Mouse (Mus musculus) kidney, embryonic 14.5 days (tissue): ENCODE measurements around the gene Tdrd9. TPM values are rescaled to one million over a fixed set of nuclear protein-coding genes. Genes with fewer than 3 reads are reported as not detected.
A peak's percentile ranks its signal among the peaks of the same experiment; 100 is the strongest.
"Not testable (repeated sequence)": the region's sequence is repeated elsewhere in the genome, so short reads cannot be mapped to it uniquely, and the experiment has no call there.

Source experiments
- ATAC-seq: fragments of 200-750 bp; cut with Nextera tagmentation; 2 replicates; pipeline ENCODE4 v1.8.0; 2017; ENCODE audit warnings: moderate number of reproducible peaks, mild to moderate bottlenecking, moderate TSS enrichment, moderate library complexity; ENCODE audit not compliant: low FRiP score, low TSS enrichment
- H3K27ac ChIP-seq: fragments of 300-500 bp; sonication (generic); 2 replicates; pipeline ENCODE4 v1.5.1; 2014; ENCODE audit warnings: low read depth, mild to moderate bottlenecking, low read length, moderate library complexity, mixed read lengths
- H3K27me3 ChIP-seq: fragments of 300-500 bp; sonication (generic); 2 replicates; pipeline ENCODE4 v1.6.1; 2014; ENCODE audit warnings: mild to moderate bottlenecking, low read length; ENCODE audit not compliant: control insufficient read depth, insufficient read depth
- H3K36me3 ChIP-seq: fragments of 300-500 bp; sonication (generic); 2 replicates; pipeline ENCODE4 v1.6.1; 2014; ENCODE audit warnings: low read length, mixed read lengths; ENCODE audit not compliant: control insufficient read depth, insufficient read depth
- H3K4me1 ChIP-seq: fragments of 300-500 bp; sonication (generic); 2 replicates; pipeline ENCODE4 v1.6.1; 2014; ENCODE audit warnings: low read length, mixed read lengths; ENCODE audit not compliant: control insufficient read depth, insufficient read depth
- H3K4me2 ChIP-seq: fragments of 300-500 bp; sonication (generic); replicated peaks from 2 replicates; pipeline ENCODE4 v1.6.1; 2014; ENCODE audit warnings: low read depth, mild to moderate bottlenecking, low read length
- H3K4me3 ChIP-seq: fragments of 300-500 bp; sonication (generic); 2 replicates; pipeline ENCODE4 v1.5.1; 2014; ENCODE audit warnings: mild to moderate bottlenecking, low read length
- H3K9ac ChIP-seq: fragments of 300-500 bp; sonication (generic); 2 replicates; pipeline ENCODE4 v1.6.1; 2014; ENCODE audit warnings: low read depth, mild to moderate bottlenecking, low read length, moderate library complexity
- H3K9me3 ChIP-seq: fragments of 300-500 bp; sonication (generic); 2 replicates; pipeline ENCODE4 v1.6.1; 2016; ENCODE audit warnings: low read length; ENCODE audit not compliant: control insufficient read depth
- WGBS: fragments of 180-500 bp; shearing (Covaris S2); extraction: QIAGEN DNeasy Blood & Tissue Kit; methylation state at CpG from one replicate; pipeline ENCODE4 v1.1.7; 2014; 5-methylcytosine and 5-hydroxymethylcytosine counted together
- polyA plus RNA-seq: library from polyadenylated mRNA; unstranded; fragments of >200 nt; fragmentation: Nextera tagmentation; extraction: Ambion mirVana; gene quantifications from 2 replicates; pipeline ENCODE4 v1.2.1, GENCODE M21; 2014

Gene Tdrd9
- polyA plus RNA-seq, 1 experiment from 2014 or later: 0.65 TPM

GRCm38 (mm10) chr12:111936706-111937550, 34.4 kb upstream of the Tdrd9 start:
- Histone ChIP-seq H3K4me1 (peaks cover 47% of the 10 kb centered on the region), H3K27ac (peak overlapping the region; percentile 84), H3K4me3 (no peak overlapping the region), H3K27me3 (no peaks in the 10 kb centered on the region), H3K4me2 (peak overlapping the region; percentile 10; the same call in 1 of the 2 replicates), H3K9me3 (no peaks in the 10 kb centered on the region), H3K9ac (peak overlapping the region; percentile 31; the same call in 1 of the 2 replicates), H3K36me3 (no peaks in the 10 kb centered on the region)
- 36% methylated on average over 24 of the region's 24 CpGs for WGBS
- ATAC-seq: peak; percentile 60

GRCm38 (mm10) chr12:111938623-111939177, 32.7 kb upstream of the Tdrd9 start:
- 26% methylated on average over 1 of the region's 1 CpGs for WGBS
- Histone ChIP-seq H3K4me1 (peaks cover 44% of the 10 kb centered on the region), H3K4me2 (no peak overlapping the region), H3K9ac (no peak overlapping the region), H3K4me3 (no peak overlapping the region), H3K9me3 (no peaks in the 10 kb centered on the region), H3K27ac (peak overlapping the region; percentile 84; the same call in 1 of the 2 replicates), H3K27me3 (no peaks in the 10 kb centered on the region), H3K36me3 (no peaks in the 10 kb centered on the region)
- peak; percentile 57 for ATAC-seq

GRCm38 (mm10) chr12:111943421-111944064, 27.8 kb upstream of the Tdrd9 start:
- Histone ChIP-seq H3K4me3 (no peak overlapping the region), H3K4me1 (peaks cover 24% of the 10 kb centered on the region), H3K27me3 (no peaks in the 10 kb centered on the region), H3K9ac (peak overlapping the region; percentile 31; the same call in 1 of the 2 replicates), H3K4me2 (peak overlapping the region; percentile 19), H3K27ac (peak overlapping the region; percentile 55), H3K9me3 (no peaks in the 10 kb centered on the region), H3K36me3 (no peaks in the 10 kb centered on the region)
- WGBS: 77% methylated on average over 10 of the region's 10 CpGs
- no peak for ATAC-seq

GRCm38 (mm10) chr12:111944065-111944987, 27.0 kb upstream of the Tdrd9 start:
- Histone ChIP-seq H3K4me1 (peaks cover 20% of the 10 kb centered on the region), H3K27ac (peak overlapping the region; percentile 72; the same call in 1 of the 2 replicates)
- ATAC-seq: peak; percentile 61
- H3K27me3 ChIP-seq, H3K4me3 ChIP-seq, H3K9me3 ChIP-seq, H3K4me2 ChIP-seq, H3K9ac ChIP-seq, H3K36me3 ChIP-seq: not testable (repeated sequence)
- 58% methylated on average over 14 of the region's 20 CpGs for WGBS

- WGBS: 29% methylated on average over 8 of the region's 8 CpGs
- peak overlapping the region; percentile 92 for H3K27ac ChIP-seq
- H3K4me3 ChIP-seq: no peak overlapping the region
- peak; percentile 25 for ATAC-seq
- H3K9me3 ChIP-seq: no peaks in the 10 kb centered on the region
- H3K9ac ChIP-seq: peak overlapping the region; percentile 28; the same call in 1 of the 2 replicates
- H3K27me3 ChIP-seq: no peaks in the 10 kb centered on the region
- no peaks in the 10 kb centered on the region for H3K36me3 ChIP-seq
- no peak overlapping the region; the same call in 1 of the 2 replicates for H3K4me2 ChIP-seq
- peaks cover 20% of the 10 kb centered on the region for H3K4me1 ChIP-seq
These were observed 26.2 kb upstream of the Tdrd9 start for GRCm38 (mm10) chr12:111945115-111945514.

- not testable (repeated sequence) for H3K27me3 ChIP-seq, H3K9me3 ChIP-seq, H3K4me2 ChIP-seq, H3K4me3 ChIP-seq, H3K36me3 ChIP-seq
- Histone ChIP-seq H3K9ac (peak overlapping the region; percentile 28; the same call in 1 of the 2 replicates), H3K27ac (peak overlapping the region; percentile 92), H3K4me1 (peaks cover 20% of the 10 kb centered on the region)
- WGBS: 73% methylated on average over 10 of the region's 15 CpGs
- peak; percentile 61 for ATAC-seq
These were observed 25.3 kb upstream of the Tdrd9 start for GRCm38 (mm10) chr12:111945765-111946655.

- Histone ChIP-seq H3K27me3 (no peaks in the 10 kb centered on the region), H3K9me3 (no peaks in the 10 kb centered on the region), H3K4me1 (peaks cover 25% of the 10 kb centered on the region), H3K9ac (no peak overlapping the region), H3K4me3 (no peak overlapping the region), H3K27ac (peak overlapping the region; percentile 57; the same call in 1 of the 2 replicates), H3K36me3 (no peaks in the 10 kb centered on the region), H3K4me2 (no peak overlapping the region)
- WGBS: 41% methylated on average over 2 of the region's 2 CpGs
- ATAC-seq: no peak
These were observed 24.6 kb upstream of the Tdrd9 start for GRCm38 (mm10) chr12:111946716-111947115.
